Mouse (Mus musculus) olfactory bulb, adult 2 months (tissue): Measurements from ENCODE around the gene Olfr1411. TPM values are rescaled to one million over a fixed set of nuclear protein-coding genes. Genes with fewer than 3 reads are reported as not detected.

Experiments
- H3K27ac ChIP-seq: fragments of 200-500 bp; 2 replicates; pipeline ENCODE4 v1.5.1; 2012; ENCODE audit warnings: low read depth, low read length; ENCODE audit not compliant: insufficient read depth
- H3K4me1 ChIP-seq: fragments of 200-500 bp; 2 replicates; pipeline ENCODE4 v1.6.1; 2012; ENCODE audit warnings: low read length; ENCODE audit not compliant: control insufficient read depth, insufficient read depth
- H3K4me3 ChIP-seq: fragments of 200-500 bp; 2 replicates; pipeline ENCODE4 v1.5.1; 2012; ENCODE audit warnings: mild to moderate bottlenecking, low read depth, low read length, moderate library complexity; ENCODE audit not compliant: insufficient read depth
- CTCF ChIP-seq: fragments of 200-500 bp; IDR thresholded peaks from 2 replicates; pipeline ENCODE4 v1.5.1; 2012; ENCODE audit warnings: low read depth, mild to moderate bottlenecking, low read length, moderate library complexity; ENCODE audit not compliant: insufficient read depth
- POLR2A ChIP-seq: fragments of 200-500 bp; IDR thresholded peaks from 2 replicates; pipeline ENCODE4 v1.6.1; 2012; ENCODE audit warnings: mild to moderate bottlenecking, low read depth, low read length, moderate library complexity; ENCODE audit not compliant: insufficient read depth
- WGBS: fragments of 180-500 bp; shearing (Covaris S2); methylation state at CpG from one replicate; pipeline ENCODE4 v1.1.7; 2018; 5-methylcytosine and 5-hydroxymethylcytosine counted together
- polyA plus RNA-seq: library from polyadenylated mRNA; stranded (reverse); fragments of >200 nt; gene quantifications from 2 replicates; pipeline ENCODE4 v1.2.4, GENCODE M21; 2012; ENCODE audit warnings: low replicate concordance; ENCODE audit not compliant: missing spikeins, insufficient read depth, insufficient read length

Olfr1411 gene
- polyA plus RNA-seq, 1 experiment = not detected

- no peak overlapping the region for H3K4me3 ChIP-seq
- WGBS = 8% methylated on average over 1 of the region's 1 CpGs
- no peak overlapping the region for H3K27ac ChIP-seq
- H3K4me1 ChIP-seq = no peaks in the 10 kb centered on the region
- TF ChIP-seq POLR2A (no peak), CTCF (no peak)
These were observed 20.3 kb downstream of the Olfr1411 start for GRCm38 (mm10) chr1:92614516-92614915.

DNA sequence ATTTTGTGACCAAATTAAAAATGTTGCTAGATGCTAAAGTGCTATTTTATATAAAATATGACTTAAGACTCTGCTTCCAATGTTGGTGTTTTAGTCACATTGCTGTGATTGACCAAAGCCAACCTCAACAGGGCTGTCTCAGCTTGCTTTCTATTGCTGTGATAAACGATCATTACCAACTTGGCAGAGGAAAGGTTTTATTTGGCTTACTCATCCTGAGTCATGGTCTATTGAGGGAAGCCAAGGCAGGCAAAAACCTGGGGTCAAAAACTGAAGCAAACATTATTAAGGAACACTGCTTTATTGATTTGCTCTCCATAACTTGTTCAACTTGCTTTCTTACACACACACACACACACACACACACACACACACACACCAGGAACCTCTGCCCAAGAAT, 21.8 kb downstream of the Olfr1411 start:
- 24% methylated on average over 1 of the region's 1 CpGs for WGBS
- H3K27ac ChIP-seq = no peak overlapping the region
- no peaks in the 10 kb centered on the region for H3K4me1 ChIP-seq
- no peak for TF ChIP-seq POLR2A
- TF ChIP-seq CTCF = no peak
- H3K4me3 ChIP-seq = no peak overlapping the region

DNA sequence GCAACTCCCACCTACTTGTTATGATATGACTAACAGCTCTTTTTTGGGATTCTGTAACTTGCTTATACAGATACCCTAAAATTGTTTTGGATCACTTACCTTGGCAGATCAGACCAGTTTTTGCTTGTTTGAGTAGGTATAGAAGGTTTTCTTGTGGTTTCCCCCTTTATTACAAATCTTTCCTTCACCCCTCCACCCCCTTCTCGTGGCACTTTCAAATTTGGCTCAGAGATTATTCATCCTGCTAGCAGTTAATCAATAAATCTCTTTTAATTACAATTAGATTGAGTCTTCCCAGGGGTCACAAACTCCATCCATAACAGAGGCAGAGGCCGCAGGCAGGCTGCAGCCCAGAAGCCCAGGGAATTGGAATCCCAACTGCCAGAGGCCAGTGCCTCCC, 23.3 kb downstream of the Olfr1411 start, which contains the start of gene Olfr12:
Gene Olfr12, plus strand, starts transcription at position 301 of the 400 bp plus-strand sequence.
- TF ChIP-seq POLR2A (no peak), CTCF (no peak)
- H3K27ac ChIP-seq = no peak within 1 kb of the TSS
- H3K4me3 ChIP-seq = no peak within 1 kb of the TSS
- H3K4me1 ChIP-seq = no peaks in the 10 kb centered on the region
- 78% methylated on average over 2 of the region's 2 CpGs for WGBS

DNA sequence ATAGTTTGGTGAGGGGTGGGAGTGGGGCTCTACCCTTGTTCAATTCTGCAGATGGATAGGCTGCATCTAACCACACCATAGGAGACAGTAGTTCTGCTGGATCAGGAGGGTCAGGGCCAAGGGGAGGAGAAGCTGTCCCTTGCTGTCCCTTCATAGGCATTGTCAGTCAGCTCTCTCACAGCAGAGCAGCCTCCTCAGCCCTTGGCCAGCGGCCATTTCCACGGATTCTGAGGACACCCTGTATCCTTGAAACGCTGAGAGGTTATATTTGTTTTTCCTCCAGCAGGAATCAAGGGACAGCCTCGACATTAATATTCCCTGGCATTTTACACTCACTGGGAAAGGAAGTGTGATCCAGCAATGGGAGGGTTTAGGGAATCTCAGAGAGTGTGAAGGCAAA, 24.1 kb downstream of the Olfr1411 start:
- no peak overlapping the region for H3K27ac ChIP-seq
- no peak overlapping the region for H3K4me3 ChIP-seq
- TF ChIP-seq POLR2A (no peak), CTCF (no peak)
- WGBS = 58% methylated on average over 4 of the region's 4 CpGs
- H3K4me1 ChIP-seq = no peaks in the 10 kb centered on the region

- H3K4me1 ChIP-seq = no peaks in the 10 kb centered on the region
- H3K27ac ChIP-seq = no peak overlapping the region
- WGBS = 32% methylated on average over 4 of the region's 4 CpGs
- TF ChIP-seq CTCF (no peak), POLR2A (no peak)
- H3K4me3 ChIP-seq = no peak overlapping the region
These were observed 34.0 kb downstream of the Olfr1411 start for GRCm38 (mm10) chr1:92628227-92628626.

DNA sequence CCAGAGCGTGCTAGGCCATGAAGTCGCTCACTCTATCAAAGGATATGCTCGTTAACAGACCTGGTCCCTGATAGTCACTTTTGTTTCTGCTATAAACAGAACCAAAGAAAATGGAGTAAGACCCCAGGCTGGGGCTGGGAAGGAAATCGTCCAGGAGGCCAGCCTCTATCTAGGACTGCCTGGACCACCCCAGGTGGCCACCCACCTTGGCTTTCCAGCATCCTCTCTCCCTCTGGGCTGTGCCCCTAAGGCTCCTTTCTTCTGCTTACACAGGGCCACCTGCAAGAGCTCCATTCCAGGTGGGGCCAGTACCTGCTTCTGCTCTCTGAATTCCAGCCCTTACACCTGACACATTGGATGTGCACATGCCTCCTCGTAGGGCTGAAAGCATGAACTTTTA, 38.0 kb downstream of the Olfr1411 start:
- H3K27ac ChIP-seq = no peak overlapping the region
- H3K4me3 ChIP-seq = no peak overlapping the region
- WGBS = 66% methylated on average over 5 of the region's 5 CpGs
- no peaks in the 10 kb centered on the region for H3K4me1 ChIP-seq
- TF ChIP-seq CTCF (no peak), POLR2A (no peak)

- Histone ChIP-seq H3K27ac (no peak overlapping the region), H3K4me3 (no peak overlapping the region), H3K4me1 (peaks cover 2% of the 10 kb centered on the region; the same call in 1 of the 2 replicates)
- TF ChIP-seq CTCF = no peak
- TF ChIP-seq POLR2A = no peak
- 73% methylated on average over 6 of the region's 6 CpGs for WGBS
These were observed 38.7 kb downstream of the Olfr1411 start for GRCm38 (mm10) chr1:92632948-92633347.

DNA sequence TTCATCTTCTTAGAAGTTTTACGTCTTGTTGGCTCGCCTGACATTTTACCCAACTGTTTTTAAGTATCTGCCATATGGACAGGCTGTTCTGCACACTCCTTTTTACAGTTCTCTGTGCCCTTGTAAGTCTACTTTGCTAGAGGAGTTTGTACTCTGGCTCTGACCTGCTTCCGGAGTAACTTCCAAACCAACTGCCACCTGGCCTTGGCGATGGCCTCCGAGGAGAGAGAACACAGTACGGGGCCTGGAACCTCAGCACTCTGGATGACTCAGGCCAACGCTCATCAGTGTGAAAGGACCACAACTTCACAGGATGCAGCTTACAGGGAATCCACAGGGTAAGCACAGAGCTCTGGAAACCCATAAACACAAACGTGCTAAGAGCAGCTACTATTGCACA, 39.5 kb downstream of the Olfr1411 start:
- no peak overlapping the region for H3K4me3 ChIP-seq
- no peak overlapping the region for H3K27ac ChIP-seq
- no peak for TF ChIP-seq POLR2A
- no peak for TF ChIP-seq CTCF
- 85% methylated on average over 8 of the region's 8 CpGs for WGBS
- H3K4me1 ChIP-seq = peaks cover 7% of the 10 kb centered on the region; the same call in 1 of the 2 replicates

GRCm38 (mm10) chr1:92634569-92634968, 40.4 kb downstream of the Olfr1411 start:
- H3K27ac ChIP-seq = no peak overlapping the region
- H3K4me1 ChIP-seq = peaks cover 13% of the 10 kb centered on the region; the same call in 1 of the 2 replicates
- 68% methylated on average over 1 of the region's 1 CpGs for WGBS
- TF ChIP-seq POLR2A (no peak), CTCF (no peak)
- H3K4me3 ChIP-seq = no peak overlapping the region
